In the genomic region with DNA sequence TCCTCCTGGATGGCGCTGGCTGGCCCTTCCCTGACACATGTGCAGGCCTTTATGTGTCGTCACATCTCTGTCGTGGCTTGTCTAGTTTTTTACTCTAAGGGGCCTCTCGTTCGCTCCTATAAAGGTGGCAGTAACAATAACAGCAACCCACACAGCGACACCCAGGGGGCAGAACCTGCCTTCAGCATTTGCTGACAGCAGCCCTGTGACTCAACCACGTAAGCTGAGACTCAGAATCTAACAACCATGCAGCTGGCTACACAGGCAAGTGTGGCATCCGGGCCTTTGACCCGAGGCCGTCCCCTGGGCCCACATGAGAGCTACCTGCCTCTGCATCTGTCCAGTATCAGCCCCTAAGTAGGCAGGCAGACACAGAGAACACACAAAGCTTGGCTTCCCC, we compare ENCODE assay signal across 19 mouse cellular contexts. TPM values are rescaled to one million over a fixed set of nuclear protein-coding genes. Genes with fewer than 3 reads are reported as not detected.
DNase-seq lines count a peak whose midpoint lies in the region; ATAC-seq and TF ChIP-seq lines count a peak whose summit lies in the region.
"Had no signal": no experiment of that assay in that cellular context is flagged by ENCODE, and none has a peak within 500 bp of the region (broad histone marks: within the 10 kb centered on the region; RNA-seq: fewer than 3 reads in every experiment).

No protein-coding gene starts in this region.

- H3K4me2 ChIP-seq in kidney, embryonic 14.5 days (replicated peaks; ENCODE audit: low read depth, low read length): no peak overlapping the region
- H3K4me2 ChIP-seq in CH12.LX (ENCODE audit: insufficient read depth, low read depth, poor library complexity, severe bottlenecking): no peak overlapping the region
- no peak overlapping the region; the same call in 1 of the 2 replicates for H3K4me2 ChIP-seq in intestine, postnatal 0 days (replicated peaks; ENCODE audit: low read depth)
- H3K4me2 ChIP-seq: embryonic facial prominence, embryonic 13.5 days; forebrain, embryonic 13.5 days; midbrain, embryonic 15.5 days; neural tube, embryonic 13.5 days had no signal

- TF ChIP-seq EP300 in CH12.LX (IDR thresholded peaks at IDR 0.05; ENCODE audit: low read length): no peak

- no peak for DNase-seq in kidney, adult 9 months
- DNase-seq in CH12.LX (ENCODE audit: extremely low read depth) (peak; percentile 31), NIH3T3 (ENCODE audit: low read depth) (peak; percentile 52)
- DNase-seq in thymus, postnatal 0 days (ENCODE audit: low spot score): no peak
- DNase-seq in frontal cortex, postnatal 10 days (ENCODE audit: low spot score in 2 of 2): no peak
- DNase-seq: adrenal gland, postnatal 10 days; cerebellum, adult 9-11 months; heart, postnatal 4 days; kidney, postnatal 36 days; retina, postnatal 1 day; thymus, postnatal 25 days had no signal

- ATAC-seq in kidney, embryonic 14.5 days (ENCODE audit: low FRiP score, low TSS enrichment): 0 out of 2 replicates have a peak, but pooled peaks have one; percentile 28
- peak; percentile 74 for ATAC-seq in intestine, postnatal 0 days
- ATAC-seq in monocyte, adult 5-6 weeks (replicated peaks; ENCODE audit: insufficient number of reproducible peaks, low FRiP score, low TSS enrichment, poor library complexity, severe bottlenecking): no peak
- ATAC-seq: forebrain, embryonic 13.5 days; inflammation-experienced regulatory T-cells, adult 6 months; midbrain, embryonic 15.5 days had no signal

- no peaks in the 10 kb centered on the region for H3K79me2 ChIP-seq in CH12.LX (replicated peaks; ENCODE audit: control insufficient read depth, extremely low read depth, insufficient read depth, poor library complexity, severe bottlenecking)

- H3K36me3 ChIP-seq in kidney, embryonic 14.5 days (ENCODE audit: control insufficient read depth, insufficient read depth, low read length): peaks cover 18% of the 10 kb centered on the region; the same call in 1 of the 2 replicates
- H3K36me3 ChIP-seq in CH12.LX (replicated peaks in 1 of 2; ENCODE audit: control insufficient read depth in 1 of 2, insufficient read depth in 1 of 2, low read length in 1 of 2): peaks cover 42 to 83% of the 10 kb centered on the region in 2 experiments
- peaks cover 50% of the 10 kb centered on the region for H3K36me3 ChIP-seq in intestine, postnatal 0 days (ENCODE audit: control insufficient read depth, insufficient read depth)

- WGBS in kidney, embryonic 14.5 days: 55% methylated on average over 10 of the region's 10 CpGs
- 42% methylated on average over 10 of the region's 10 CpGs for WGBS in intestine, postnatal 0 days

- no peaks in the 10 kb centered on the region for H3K27me3 ChIP-seq in kidney, embryonic 14.5 days (ENCODE audit: control insufficient read depth, insufficient read depth, low read length)
- no peaks in the 10 kb centered on the region for H3K27me3 ChIP-seq in CH12.LX (replicated peaks)
- no peaks in the 10 kb centered on the region for H3K27me3 ChIP-seq in intestine, postnatal 0 days (replicated peaks; ENCODE audit: control insufficient read depth, insufficient read depth, low read length)
- H3K27me3 ChIP-seq: embryonic facial prominence, embryonic 13.5 days; forebrain, embryonic 13.5 days; midbrain, embryonic 15.5 days; neural tube, embryonic 13.5 days had no signal

- no peak overlapping the region for H3K9ac ChIP-seq in kidney, embryonic 14.5 days (ENCODE audit: low read depth, low read length)
- H3K9ac ChIP-seq in CH12.LX (ENCODE audit: insufficient read depth, low read depth): no peak overlapping the region
- H3K9ac ChIP-seq in intestine, postnatal 0 days (ENCODE audit: low read depth, low read length): 0 out of 2 replicates have a peak overlapping the region, but pooled peaks have one; percentile 17
- H3K9ac ChIP-seq: embryonic facial prominence, embryonic 13.5 days; forebrain, embryonic 13.5 days; midbrain, embryonic 15.5 days; neural tube, embryonic 13.5 days had no signal

- H3K4me1 ChIP-seq in kidney, embryonic 14.5 days (ENCODE audit: control insufficient read depth, insufficient read depth, low read length): peaks cover 3% of the 10 kb centered on the region; the same call in 1 of the 2 replicates
- peaks cover 7 to 33% of the 10 kb centered on the region in 2 experiments for H3K4me1 ChIP-seq in CH12.LX (ENCODE audit: control insufficient read depth in 1 of 2, insufficient read depth in 2 of 2)
- 0 out of 2 replicates have a peak, but pooled peaks cover 14% of the 10 kb centered on the region for H3K4me1 ChIP-seq in intestine, postnatal 0 days (replicated peaks; ENCODE audit: control insufficient read depth, insufficient read depth, low read length)
- H3K4me1 ChIP-seq: midbrain, embryonic 15.5 days had no signal

- TF ChIP-seq RAD21 in CH12.LX (IDR thresholded peaks at IDR 0.05; ENCODE audit: low read depth, low read length): no peak

- TF ChIP-seq CTCF in CH12.LX (conservative IDR thresholded peaks at IDR 0.05 in 1 of 2, IDR thresholded peaks at IDR 0.05 in 1 of 2; ENCODE audit: low read depth in 2 of 2, low read length in 2 of 2): no peak
- peak; percentile 70 for TF ChIP-seq CTCF in intestine, postnatal 0 days (IDR thresholded peaks at IDR 0.05; ENCODE audit: low read depth)

- no peak overlapping the region for H3K4me3 ChIP-seq in kidney, embryonic 14.5 days (ENCODE audit: low read length)
- no peak overlapping the region for H3K4me3 ChIP-seq in CH12.LX (replicated peaks in 1 of 3; ENCODE audit: low read depth in 2 of 3, low read length in 2 of 3, poor library complexity in 1 of 3)
- H3K4me3 ChIP-seq in intestine, postnatal 0 days (ENCODE audit: low read depth, low read length): no peak overlapping the region
- H3K4me3 ChIP-seq: embryonic facial prominence, embryonic 13.5 days; forebrain, embryonic 13.5 days; midbrain, embryonic 15.5 days; neural tube, embryonic 13.5 days had no signal

- H3K9me3 ChIP-seq in kidney, embryonic 14.5 days (ENCODE audit: control insufficient read depth, low read length): no peaks in the 10 kb centered on the region
- no peaks in the 10 kb centered on the region for H3K9me3 ChIP-seq in CH12.LX (replicated peaks; ENCODE audit: low read length)
- no peaks in the 10 kb centered on the region for H3K9me3 ChIP-seq in intestine, postnatal 0 days (ENCODE audit: control insufficient read depth)
- H3K9me3 ChIP-seq: embryonic facial prominence, embryonic 13.5 days; forebrain, embryonic 13.5 days; midbrain, embryonic 15.5 days; neural tube, embryonic 13.5 days had no signal

- H3K27ac ChIP-seq in kidney, embryonic 14.5 days (ENCODE audit: low read depth, low read length): no peak overlapping the region
- H3K27ac ChIP-seq in CH12.LX (ENCODE audit: insufficient read depth, low read depth): no peak overlapping the region
- peak overlapping the region; percentile 90 for H3K27ac ChIP-seq in intestine, postnatal 0 days (ENCODE audit: low read depth, low read length)
- H3K27ac ChIP-seq: embryonic facial prominence, embryonic 13.5 days; forebrain, embryonic 13.5 days; midbrain, embryonic 15.5 days; neural tube, embryonic 13.5 days had no signal

- TF ChIP-seq POLR2A in CH12.LX (IDR thresholded peaks at IDR 0.05; ENCODE audit: low read depth, low read length): no peak

- in situ Hi-C loops in CH12.LX (cut with MboI; ENCODE audit: low pct_ligation_motif_present, low pct_unique_long_range_greater_than_20kb, low sequenced_read_pairs): loop anchor here (25.0 kb wide), 1 partner anchor 316 kb away; no protein-coding TSS in a partner anchor

- dilution Hi-C loops in CH12.LX (cut with MboI; ENCODE audit: extremely low pct_ligation_motif_present, extremely low pct_unique_long_range_greater_than_20kb, low sequenced_read_pairs): no loop called here

TF ChIP-seq in CH12.LX, 34 proteins besides CTCF, POLR2A, EP300 and RAD21:
- no peak for TF ChIP-seq CHD1 (IDR thresholded peaks at IDR 0.05; ENCODE audit: low read depth, low read length)
- TF ChIP-seq MAFK (IDR thresholded peaks at IDR 0.05; ENCODE audit: insufficient replicate concordance, low read length): no peak
- no peak for TF ChIP-seq ZC3H11A (IDR thresholded peaks at IDR 0.05; ENCODE audit: low read depth, low read length)
- TF ChIP-seq TCF12 (IDR thresholded peaks at IDR 0.05; ENCODE audit: low read depth, low read length): no peak
- no peak for TF ChIP-seq RCOR1 (conservative IDR thresholded peaks at IDR 0.05; ENCODE audit: low read depth, low read length)
TF ChIP-seq in CH12.LX: peak in this region for 0.

RNA-seq across cellular contexts. Expression of a gene that starts 18.5 kb away (rescaled TPM):
- 153 and 164 TPM in 2 replicates for polyA plus RNA-seq in kidney, embryonic 14.5 days (2014; fragmentation: Nextera tagmentation; extraction: Ambion mirVana)
- total RNA-seq in CH12.LX (2012; rRNA removed) (82.1 and 96.0 TPM in 2 replicates), CH12.LX (2014; rRNA removed) (78.6 and 82.8 TPM in 2 replicates)
- 86.2 and 99.6 TPM in 2 replicates for polyA plus RNA-seq in CH12.LX (2012; ENCODE audit: insufficient read length, low read depth)
- 333 and 357 TPM in 2 replicates for polyA plus RNA-seq in intestine, postnatal 0 days (2015; fragmentation: Nextera tagmentation; extraction: Ambion mirVana)
- 79.6 and 81.6 TPM in 2 replicates for polyA plus RNA-seq in thymus, postnatal 0 days (2015; fragmentation: Nextera tagmentation; extraction: Ambion mirVana)
- 48.5 to 69.7 TPM (median 51.8 TPM) in 3 replicates for total RNA-seq in monocyte, adult 5-6 weeks (2017)

Comparison
In these comparisons a context has a peak if more than half of its experiments do, and no peak if none do; other contexts are left out.
1. DNase-seq: peak in CH12.LX (single experiment) and NIH3T3 (single experiment); none in kidney, adult 9 months (single experiment), thymus, postnatal 0 days (single experiment) and frontal cortex, postnatal 10 days (0 of 2).